Mouse (Mus musculus): ENCODE data around the gene Zfp605.

- no peak; the same call in 1 of the 2 replicates for TF ChIP-seq POLR2A (IDR thresholded peaks at IDR 0.05; ENCODE audit: control insufficient read depth, extremely low read depth, insufficient read depth, low read length, poor library complexity)
- TF ChIP-seq CTCF (IDR thresholded peaks at IDR 0.05; ENCODE audit: borderline replicate concordance, control insufficient read depth, extremely low read depth, insufficient read depth, low read length, poor library complexity), result no peak
Measured at GRCm38 (mm10) chr5:110176362-110177020, 66.6 kb downstream of the Zfp605 start, which contains the start of gene Golga3.
